Mouse (Mus musculus): Measurements from ENCODE around the gene Hbb-bt.

DNA sequence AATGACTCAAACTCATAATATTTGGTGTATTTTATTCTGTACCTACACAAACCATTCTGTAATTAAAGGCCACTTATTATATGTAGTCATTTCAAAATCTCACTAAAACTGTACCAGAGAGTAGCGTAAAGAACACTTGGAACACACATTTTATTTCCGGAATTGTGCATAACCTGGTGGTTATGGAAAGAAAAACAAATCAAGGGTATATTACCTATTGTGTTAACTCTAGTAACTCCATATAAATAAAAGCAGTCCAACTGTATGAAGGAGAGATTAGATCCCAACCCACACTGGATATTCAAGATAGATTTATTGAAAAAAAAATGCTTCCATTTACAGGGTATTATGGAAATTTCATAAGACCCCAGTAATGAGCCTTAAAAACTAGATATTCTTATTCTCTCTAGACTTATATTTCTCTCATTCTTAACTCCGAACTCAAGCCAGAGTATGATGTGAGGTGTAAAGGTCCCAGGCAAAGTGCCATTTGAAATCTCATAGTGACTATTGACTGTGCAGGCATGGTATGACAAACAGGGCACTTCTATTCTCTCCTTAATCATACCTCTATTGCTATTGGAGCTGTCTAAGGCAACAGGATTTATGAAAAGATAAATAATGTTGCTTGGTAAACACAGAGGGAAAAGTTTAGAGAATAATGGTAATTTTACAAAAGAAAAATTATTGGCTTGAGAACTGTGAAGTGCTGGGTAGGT is 11.9 kb upstream of the Hbb-bt start:
- TF ChIP-seq CTCF (IDR thresholded peaks at IDR 0.05; ENCODE audit: low read depth, low read length) (no peak), POLR2A (IDR thresholded peaks at IDR 0.05; ENCODE audit: borderline replicate concordance, low read depth, low read length) (no peak)
